Mouse (Mus musculus) erythroblast, embryonic 14.5 days (primary cell): ENCODE measurements around the gene Myh10.

Experiments
- GATA1 ChIP-seq: IDR thresholded peaks from 2 replicates; pipeline ENCODE4 v1.6.1; 2012; ENCODE audit warnings: low read length, inconsistent platforms, mixed read lengths
- TAL1 ChIP-seq: IDR thresholded peaks from 3 replicates; pipeline ENCODE4 v1.6.1; 2012; ENCODE audit warnings: low read length, inconsistent platforms, mixed read lengths

- TF ChIP-seq TAL1 (no peak), GATA1 (no peak)
These were observed 73.3 kb downstream of the Myh10 start for GRCm38 (mm10) chr11:68764622-68765021.
